Mouse (Mus musculus) left cerebral cortex, adult 11 months (tissue): ENCODE results near the gene Vasp.
"Not testable (repeated sequence)": the region's sequence is repeated elsewhere in the genome, so short reads cannot be mapped to it uniquely, and the experiment has no call there.

Experiments
- DNase-seq: peaks from one replicate; pipeline ENCODE4 v3.0.0; 2022; ENCODE audit warnings: low spot score

The Vasp gene

GRCm38 (mm10) chr7:19303770-19304169 lies 32.2 kb upstream of the Vasp start:
- no peak for DNase-seq

- no peak for DNase-seq
These were observed 31.4 kb upstream of the Vasp start for GRCm38 (mm10) chr7:19303046-19303305.

- no peak for DNase-seq
These were observed 30.8 kb upstream of the Vasp start for GRCm38 (mm10) chr7:19302264-19303045.

- no peak for DNase-seq
These were observed 30.0 kb upstream of the Vasp start for GRCm38 (mm10) chr7:19301461-19302263.

GRCm38 (mm10) chr7:19300501-19301421 lies 29.1 kb upstream of the Vasp start:
- no peak for DNase-seq

- no peak for DNase-seq
These were observed 27.6 kb upstream of the Vasp start for GRCm38 (mm10) chr7:19299194-19299593.

GRCm38 (mm10) chr7:19297794-19298193 lies 26.2 kb upstream of the Vasp start:
- DNase-seq: no peak

- DNase-seq: no peak
These were observed 25.4 kb upstream of the Vasp start for GRCm38 (mm10) chr7:19297034-19297433.

- DNase-seq: peak; percentile 92
These were observed 24.0 kb upstream of the Vasp start for GRCm38 (mm10) chr7:19295503-19296185.

GRCm38 (mm10) chr7:19290969-19291596 lies 19.5 kb upstream of the Vasp start:
- DNase-seq: no peak

GRCm38 (mm10) chr7:19284763-19285162 lies 13.1 kb upstream of the Vasp start:
- DNase-seq: no peak

GRCm38 (mm10) chr7:19283406-19283804 lies 11.8 kb upstream of the Vasp start:
- DNase-seq: no peak

GRCm38 (mm10) chr7:19282791-19283405 lies 11.3 kb upstream of the Vasp start:
- no peak for DNase-seq

GRCm38 (mm10) chr7:19282385-19282784 lies 10.8 kb upstream of the Vasp start, which contains the start of gene Rtn2:
Gene Rtn2, plus strand, starts transcription at chr7:19282624.
- DNase-seq: peak; percentile 71

- DNase-seq: not testable (repeated sequence)
These were observed 10.2 kb upstream of the Vasp start for GRCm38 (mm10) chr7:19281680-19282304.

GRCm38 (mm10) chr7:19279581-19280114 lies 8.0 kb upstream of the Vasp start, which contains the start of gene Ppm1n:
Gene Ppm1n, minus strand, starts transcription at chr7:19280064.
- no peak for DNase-seq

- no peak for DNase-seq
These were observed 7.4 kb upstream of the Vasp start for GRCm38 (mm10) chr7:19279052-19279451.

GRCm38 (mm10) chr7:19276253-19276652 lies 4.6 kb upstream of the Vasp start:
- DNase-seq: no peak

GRCm38 (mm10) chr7:19272173-19272764 lies 652 bp upstream of the Vasp start:
- DNase-seq: no peak
